Mouse (Mus musculus) testis, adult 2 months (tissue): ENCODE data around the gene Mpp3. TPM values are rescaled to one million over a fixed set of nuclear protein-coding genes. Genes with fewer than 3 reads are reported as not detected.

Experiments used
- H3K27ac ChIP-seq: fragments of 200-500 bp; 2 replicates; pipeline ENCODE4 v1.5.1; 2012; ENCODE audit warnings: low read depth, low read length; ENCODE audit not compliant: control insufficient read depth, insufficient read depth
- H3K27me3 ChIP-seq: fragments of 200-500 bp; 2 replicates; pipeline ENCODE4 v1.6.1; 2012; ENCODE audit warnings: mild to moderate bottlenecking, low read length, moderate library complexity; ENCODE audit not compliant: control insufficient read depth, insufficient read depth
- H3K36me3 ChIP-seq: fragments of 200-500 bp; 2 replicates; pipeline ENCODE4 v1.6.1; 2012; ENCODE audit warnings: mild to moderate bottlenecking, low read length; ENCODE audit not compliant: control insufficient read depth, insufficient read depth
- H3K4me1 ChIP-seq: fragments of 200-500 bp; 2 replicates; pipeline ENCODE4 v1.6.1; 2012; ENCODE audit warnings: low read length; ENCODE audit not compliant: control insufficient read depth, insufficient read depth
- H3K4me3 ChIP-seq: fragments of 200-500 bp; 2 replicates; pipeline ENCODE4 v1.5.1; 2012; ENCODE audit warnings: low read depth, mild to moderate bottlenecking, low read length, moderate library complexity, mixed read lengths; ENCODE audit not compliant: control insufficient read depth
- CTCF ChIP-seq: fragments of 200-500 bp; IDR thresholded peaks from 2 replicates; pipeline ENCODE4 v1.5.1; 2012; ENCODE audit warnings: low read depth, mild to moderate bottlenecking, inconsistent platforms, low read length, moderate library complexity; ENCODE audit not compliant: control insufficient read depth, insufficient read depth, insufficient replicate concordance
- POLR2A ChIP-seq: fragments of 200-500 bp; IDR thresholded peaks from 2 replicates; pipeline ENCODE4 v1.6.1; 2012; ENCODE audit warnings: low read depth, mild to moderate bottlenecking, inconsistent platforms, low read length, moderate library complexity; ENCODE audit not compliant: control insufficient read depth
- polyA plus RNA-seq: library from polyadenylated mRNA; depleted of rRNA; stranded (reverse); fragments of >200 nt; gene quantifications from 2 replicates; pipeline ENCODE4 v1.2.3, GENCODE M21; 2012

Gene Mpp3
- polyA plus RNA-seq, 1 experiment = 11.0 TPM

- Histone ChIP-seq H3K27me3 (no peaks in the 10 kb centered on the region), H3K4me3 (no peak overlapping the region), H3K4me1 (peaks cover 10% of the 10 kb centered on the region), H3K36me3 (no peaks in the 10 kb centered on the region), H3K27ac (peak overlapping the region; percentile 49; the same call in 1 of the 2 replicates)
- no peak for TF ChIP-seq POLR2A
- no peak for TF ChIP-seq CTCF
These were observed 4.0 kb downstream of the Mpp3 start for GRCm38 (mm10) chr11:102024084-102024758.

- no peaks in the 10 kb centered on the region for H3K27me3 ChIP-seq
- no peaks in the 10 kb centered on the region for H3K36me3 ChIP-seq
- no peak for TF ChIP-seq CTCF
- no peak for TF ChIP-seq POLR2A
- no peak overlapping the region for H3K4me3 ChIP-seq
- H3K4me1 ChIP-seq = peaks cover 10% of the 10 kb centered on the region
- H3K27ac ChIP-seq = no peak overlapping the region
These were observed 4.9 kb downstream of the Mpp3 start for GRCm38 (mm10) chr11:102023406-102023805.

- TF ChIP-seq CTCF = no peak
- no peak for TF ChIP-seq POLR2A
- H3K4me1 ChIP-seq = peaks cover 2% of the 10 kb centered on the region
- H3K36me3 ChIP-seq = no peaks in the 10 kb centered on the region
These were observed 7.1 kb downstream of the Mpp3 start for GRCm38 (mm10) chr11:102021196-102021595.

GRCm38 (mm10) chr11:102019736-102020135, 8.5 kb downstream of the Mpp3 start:
- Histone ChIP-seq H3K36me3 (no peaks in the 10 kb centered on the region), H3K27ac (no peak overlapping the region), H3K4me1 (no peaks in the 10 kb centered on the region; the same call in 1 of the 2 replicates), H3K27me3 (no peaks in the 10 kb centered on the region), H3K4me3 (no peak overlapping the region)
- TF ChIP-seq POLR2A (no peak), CTCF (no peak)

More at GRCm38 (mm10) chr11:102021196-102021595, 7.1 kb downstream of the Mpp3 start:
- Histone ChIP-seq H3K27ac (no peak overlapping the region), H3K27me3 (no peaks in the 10 kb centered on the region), H3K4me3 (no peak overlapping the region)

GRCm38 (mm10) chr11:102016136-102016535, 12.1 kb downstream of the Mpp3 start:
- no peak overlapping the region for H3K4me3 ChIP-seq
- no peaks in the 10 kb centered on the region for H3K4me1 ChIP-seq
- no peaks in the 10 kb centered on the region for H3K36me3 ChIP-seq
- H3K27ac ChIP-seq = no peak overlapping the region
- TF ChIP-seq POLR2A (no peak), CTCF (no peak)
- H3K27me3 ChIP-seq = no peaks in the 10 kb centered on the region

- TF ChIP-seq POLR2A = no peak
- no peak for TF ChIP-seq CTCF
- H3K27me3 ChIP-seq = no peaks in the 10 kb centered on the region
- no peaks in the 10 kb centered on the region for H3K4me1 ChIP-seq
- H3K27ac ChIP-seq = no peak overlapping the region
- no peak overlapping the region for H3K4me3 ChIP-seq
- H3K36me3 ChIP-seq = no peaks in the 10 kb centered on the region
These were observed 12.8 kb downstream of the Mpp3 start for GRCm38 (mm10) chr11:102015472-102015871.

GRCm38 (mm10) chr11:102013201-102013600, 15.1 kb downstream of the Mpp3 start:
- Histone ChIP-seq H3K4me3 (no peak overlapping the region), H3K4me1 (no peaks in the 10 kb centered on the region), H3K27ac (no peak overlapping the region), H3K27me3 (no peaks in the 10 kb centered on the region), H3K36me3 (no peaks in the 10 kb centered on the region)
- no peak for TF ChIP-seq CTCF
